Mouse (Mus musculus): ENCODE results near the gene Zfp263.

Zfp263 gene

GRCm38 (mm10) chr16:3743503-3744185, at the start of gene Zfp263:
Zfp263 (plus strand) TSS chr16:3744093.
- DNase-seq (ENCODE audit: low spot score in 2 of 2): peak; percentile 64 to 88

- no peak for DNase-seq (ENCODE audit: low spot score in 2 of 2)
Measured at GRCm38 (mm10) chr16:3699281-3699680, 44.6 kb upstream of the Zfp263 start.

GRCm38 (mm10) chr16:3700893-3701292, 43.0 kb upstream of the Zfp263 start:
- DNase-seq (ENCODE audit: low spot score in 2 of 2): no peak

GRCm38 (mm10) chr16:3706680-3707079, 37.2 kb upstream of the Zfp263 start:
- DNase-seq (ENCODE audit: low spot score in 2 of 2): no peak

- no peak for DNase-seq (ENCODE audit: low spot score in 2 of 2)
Measured at GRCm38 (mm10) chr16:3714731-3715130, 29.2 kb upstream of the Zfp263 start.

- DNase-seq (ENCODE audit: low spot score in 2 of 2): no peak
Measured at GRCm38 (mm10) chr16:3717980-3718379, 25.9 kb upstream of the Zfp263 start, which contains the start of gene Mefv. Mefv (minus strand) TSS chr16:3718097.

- DNase-seq (ENCODE audit: low spot score in 2 of 2): no peak
Measured at GRCm38 (mm10) chr16:3723231-3723630, 20.7 kb upstream of the Zfp263 start.

- no peak for DNase-seq (ENCODE audit: low spot score in 2 of 2)
Measured at GRCm38 (mm10) chr16:3727980-3728720, 15.7 kb upstream of the Zfp263 start.

- DNase-seq (ENCODE audit: low spot score in 2 of 2): no peak
Measured at GRCm38 (mm10) chr16:3732612-3733011, 11.3 kb upstream of the Zfp263 start.

- DNase-seq (ENCODE audit: low spot score in 2 of 2): no peak
Measured at GRCm38 (mm10) chr16:3733198-3733732, 10.6 kb upstream of the Zfp263 start.

- DNase-seq (ENCODE audit: low spot score in 2 of 2): no peak
Measured at GRCm38 (mm10) chr16:3742466-3742865, 1.4 kb upstream of the Zfp263 start.

- no peak for DNase-seq (ENCODE audit: low spot score in 2 of 2)
Measured at GRCm38 (mm10) chr16:3744186-3744700, 350 bp downstream of the Zfp263 start.

- DNase-seq (ENCODE audit: low spot score in 2 of 2): no peak
Measured at GRCm38 (mm10) chr16:3745656-3746055, 1.8 kb downstream of the Zfp263 start.

GRCm38 (mm10) chr16:3748976-3749375, 5.1 kb downstream of the Zfp263 start:
- DNase-seq (ENCODE audit: low spot score in 2 of 2): no peak

GRCm38 (mm10) chr16:3771603-3772002, 27.7 kb downstream of the Zfp263 start:
- no peak for DNase-seq (ENCODE audit: low spot score in 2 of 2)

GRCm38 (mm10) chr16:3776365-3776764, 32.5 kb downstream of the Zfp263 start:
- DNase-seq (ENCODE audit: low spot score in 2 of 2): no peak

- no peak for DNase-seq (ENCODE audit: low spot score in 2 of 2)
Measured at GRCm38 (mm10) chr16:3777986-3778385, 34.1 kb downstream of the Zfp263 start.

- DNase-seq (ENCODE audit: low spot score in 2 of 2): no peak
Measured at GRCm38 (mm10) chr16:3781237-3781636, 37.3 kb downstream of the Zfp263 start.

- no peak for DNase-seq (ENCODE audit: low spot score in 2 of 2)
Measured at GRCm38 (mm10) chr16:3788394-3788793, 44.5 kb downstream of the Zfp263 start.

Data from cerebellum, postnatal 4 days (tissue).